Mouse (Mus musculus) ES-E14 (cell line): ENCODE results near the gene Apol7a. TPM values are rescaled to one million over a fixed set of nuclear protein-coding genes. Genes with fewer than 3 reads are reported as not detected.
"Not testable (repeated sequence)": the region's sequence is repeated elsewhere in the genome, so short reads cannot be mapped to it uniquely, and the experiment has no call there.

Experiments
- DNase-seq: peaks from one replicate; pipeline ENCODE4 v3.0.0-alpha.2; 2013; ENCODE audit warnings: low read depth, low spot score
- H3K27ac ChIP-seq: 2 replicates; pipeline ENCODE4 v1.5.1; 2012; ENCODE audit warnings: low read depth, mild to moderate bottlenecking, low read length, moderate library complexity, mixed read lengths; ENCODE audit not compliant: poor library complexity, insufficient read depth, severe bottlenecking
- H3K36me3 ChIP-seq: 2 replicates; pipeline ENCODE4 v1.6.1; 2012; ENCODE audit warnings: mild to moderate bottlenecking, low read length, moderate library complexity, mixed read lengths; ENCODE audit not compliant: control insufficient read depth, poor library complexity, insufficient read depth, severe bottlenecking
- H3K4me1 ChIP-seq, 2 experiments: fragments of 150-350 bp in 1 of 2; sonication (generic) in 1 of 2; 2 replicates each; pipeline ENCODE4 v1.6.1; 2012; ENCODE audit warnings: low read length in 2 of 2, mild to moderate bottlenecking in 1 of 2, mixed read lengths in 1 of 2; ENCODE audit not compliant: control insufficient read depth in 2 of 2, insufficient read depth in 2 of 2, poor library complexity in 1 of 2
- H3K4me3 ChIP-seq, 2 experiments: fragments of 150-350 bp in 1 of 2; sonication (generic) in 1 of 2; 2 replicates each; pipeline ENCODE4 v1.5.1; 2012; ENCODE audit warnings: low read length in 2 of 2, low read depth in 1 of 2, mild to moderate bottlenecking in 1 of 2, mixed read lengths in 1 of 2; ENCODE audit not compliant: insufficient read depth in 1 of 2, poor library complexity in 1 of 2, severe bottlenecking in 1 of 2
- H3K9ac ChIP-seq: 2 replicates; pipeline ENCODE4 v1.6.1; 2012; ENCODE audit warnings: low read depth, mild to moderate bottlenecking, low read length, mixed read lengths; ENCODE audit not compliant: poor library complexity, insufficient read depth, severe bottlenecking
- H3K9me3 ChIP-seq: fragments of 150-350 bp; sonication (generic); 2 replicates; pipeline ENCODE4 v1.6.1; 2012; ENCODE audit warnings: low read depth, mild to moderate bottlenecking, low read length; ENCODE audit not compliant: control insufficient read depth, insufficient read depth
- ZC3H11A ChIP-seq: IDR thresholded peaks from 2 replicates; pipeline ENCODE4 v1.6.1; 2012; ENCODE audit warnings: low read depth, mild to moderate bottlenecking, inconsistent platforms, low read length, borderline replicate concordance
- in situ Hi-C, 2 experiments: fragments of 600-800 bp; cut with MboI; formaldehyde crosslinking; loops; one replicate each; pipeline ENCODE4 v1.15.1; 2025; ENCODE audit warnings: low sequenced_read_pairs in 2 of 2, inconsistent platforms in 1 of 2; ENCODE audit not compliant: unreplicated experiment in 2 of 2
- total RNA-seq: library from RNA; depleted of rRNA; stranded (reverse); fragments of 300-350 nt; gene quantifications from 2 replicates; pipeline ENCODE4 v1.2.3, GENCODE M21; 2012; rRNA removed

Gene Apol7a
- total RNA-seq: 0.11 and 0.27 TPM in 2 replicates

DNA sequence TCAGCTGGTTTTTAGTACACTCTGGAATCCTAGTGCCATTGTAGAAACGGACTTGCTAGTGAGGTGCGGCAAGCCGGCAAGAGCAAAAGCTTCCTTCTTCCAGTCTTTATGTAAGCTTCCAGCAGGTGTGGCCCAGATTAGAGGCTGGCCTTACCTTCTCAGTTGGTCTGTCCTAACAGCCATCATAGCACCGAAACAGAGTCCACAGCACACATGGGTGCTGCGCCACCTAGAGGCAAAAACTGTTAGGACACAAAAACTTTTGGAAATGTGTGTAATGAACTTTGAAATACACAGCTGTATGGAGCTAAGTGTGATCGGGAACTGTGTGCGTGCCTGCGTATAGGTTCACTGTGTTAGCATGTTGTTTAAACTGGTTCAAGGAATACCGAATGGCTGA lies at the start of gene Apol7a:
Apol7a (minus strand) TSS at position 84 of the 400 bp plus-strand sequence.
- H3K36me3 ChIP-seq, H3K4me1 ChIP-seq, H3K4me3 ChIP-seq, H3K27ac ChIP-seq, H3K9me3 ChIP-seq, in situ Hi-C loops, H3K9ac ChIP-seq: not testable (repeated sequence)
- TF ChIP-seq ZC3H11A: 0 out of 2 replicates have a peak, but pooled peaks have one; percentile 35
- DNase-seq: peak; percentile 65

DNA sequence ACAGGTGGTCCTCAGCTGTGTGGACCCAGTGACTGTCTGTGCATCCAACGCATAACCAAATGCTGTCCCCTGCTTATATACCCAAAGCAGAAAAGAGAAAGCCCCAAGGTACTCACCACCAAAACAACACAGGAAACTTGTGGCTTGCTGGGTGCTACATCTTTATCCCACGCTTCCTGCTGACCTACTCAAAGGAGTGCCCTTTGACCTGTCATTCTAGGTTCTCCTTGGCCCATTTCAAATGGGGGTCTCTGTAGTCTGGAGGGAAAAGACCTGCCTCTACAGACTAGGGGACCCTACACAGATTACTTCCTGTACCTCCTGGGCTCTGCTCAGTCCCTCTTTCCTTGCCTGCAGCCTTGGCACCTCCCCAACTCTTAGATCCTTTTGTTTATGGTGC lies 48.5 kb upstream of the Apol7a start, which contains the start of gene Apol7b:
Apol7b (minus strand) TSS at position 101 of the 400 bp plus-strand sequence.
- H3K36me3 ChIP-seq, H3K4me3 ChIP-seq, H3K9ac ChIP-seq, in situ Hi-C loops, H3K4me1 ChIP-seq, H3K27ac ChIP-seq, H3K9me3 ChIP-seq, DNase-seq: not testable (repeated sequence)

- H3K36me3 ChIP-seq, DNase-seq, in situ Hi-C loops, H3K27ac ChIP-seq, H3K9me3 ChIP-seq, H3K4me3 ChIP-seq, H3K9ac ChIP-seq, H3K4me1 ChIP-seq: not testable (repeated sequence)
Observed at GRCm38 (mm10) chr15:77445668-77446067, 46.8 kb upstream of the Apol7a start.

DNA sequence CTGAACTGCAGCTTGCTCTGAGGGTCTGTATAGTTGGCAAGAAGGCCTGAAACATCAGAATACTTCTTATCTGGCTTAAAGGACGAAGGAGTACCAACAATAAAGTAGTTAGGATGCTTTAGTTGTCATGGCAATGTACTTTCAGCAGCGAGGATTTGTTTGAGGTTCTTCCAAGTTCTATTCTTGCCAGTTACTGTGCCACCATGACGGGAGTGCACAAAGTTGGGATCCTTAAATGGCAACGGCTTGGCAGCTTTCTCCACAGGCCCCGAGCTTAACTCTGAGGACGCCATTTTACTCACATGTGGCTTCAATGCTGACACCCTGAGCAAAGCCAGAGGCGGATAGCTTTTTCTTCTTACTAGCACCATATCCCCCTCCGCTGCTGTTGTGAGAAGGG lies 45.8 kb upstream of the Apol7a start:
- not testable (repeated sequence) for DNase-seq

GRCm38 (mm10) chr15:77428690-77429448 lies 30.0 kb upstream of the Apol7a start:
- H3K9ac ChIP-seq, H3K4me1 ChIP-seq, in situ Hi-C loops, H3K9me3 ChIP-seq, DNase-seq, H3K4me3 ChIP-seq, H3K27ac ChIP-seq, H3K36me3 ChIP-seq: not testable (repeated sequence)

More for the DNA sequence above, 45.8 kb upstream of the Apol7a start:
- in situ Hi-C loops, H3K9ac ChIP-seq, H3K27ac ChIP-seq, H3K9me3 ChIP-seq, H3K4me3 ChIP-seq, H3K4me1 ChIP-seq, H3K36me3 ChIP-seq: not testable (repeated sequence)

GRCm38 (mm10) chr15:77422925-77423324 lies 24.0 kb upstream of the Apol7a start:
- in situ Hi-C loops, H3K9ac ChIP-seq, H3K27ac ChIP-seq, H3K4me3 ChIP-seq, DNase-seq, H3K36me3 ChIP-seq, H3K4me1 ChIP-seq, H3K9me3 ChIP-seq: not testable (repeated sequence)

- in situ Hi-C loops, H3K9me3 ChIP-seq, DNase-seq, H3K4me1 ChIP-seq, H3K36me3 ChIP-seq, H3K9ac ChIP-seq, H3K27ac ChIP-seq, H3K4me3 ChIP-seq: not testable (repeated sequence)
Observed at GRCm38 (mm10) chr15:77419657-77420056, 20.7 kb upstream of the Apol7a start.

DNA sequence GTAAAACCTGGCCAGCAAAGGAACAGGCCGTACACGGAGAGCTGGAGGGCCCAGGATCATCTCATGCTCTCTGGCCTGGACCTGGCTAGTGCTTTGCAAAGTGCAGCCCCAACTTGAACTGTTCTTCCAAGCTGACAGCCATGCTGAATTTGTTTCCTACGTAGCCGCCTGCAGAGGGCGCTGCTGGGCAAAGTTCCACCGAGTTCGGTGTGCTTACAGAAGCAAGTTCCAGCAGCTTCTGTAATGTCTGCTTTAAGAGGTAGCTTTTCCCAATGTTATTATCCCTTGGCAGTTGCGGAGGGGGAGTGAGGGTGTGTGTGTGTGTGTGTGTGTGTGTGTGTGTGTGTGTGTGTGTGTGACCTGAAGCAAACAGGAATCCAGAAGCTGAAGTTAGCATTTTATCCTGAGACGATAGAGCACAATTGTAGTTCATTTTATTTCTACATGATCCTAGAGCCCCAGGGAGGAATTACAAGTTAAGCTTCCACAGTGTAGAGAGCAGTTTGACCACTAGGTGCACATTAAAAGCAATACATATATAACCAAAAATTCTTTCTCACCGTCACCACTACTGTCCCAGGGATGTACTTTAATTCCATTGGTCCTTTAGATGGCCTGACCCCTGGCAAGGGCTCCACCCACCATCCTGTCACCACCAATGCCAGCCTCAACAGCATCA lies 17.9 kb upstream of the Apol7a start:
- H3K4me3 ChIP-seq, H3K36me3 ChIP-seq, H3K4me1 ChIP-seq, H3K9ac ChIP-seq, H3K27ac ChIP-seq, DNase-seq, H3K9me3 ChIP-seq, in situ Hi-C loops: not testable (repeated sequence)
